Mouse (Mus musculus) adrenal gland, postnatal 25 days (tissue): ENCODE data around the gene Gprc5c. TPM values are rescaled to one million over a fixed set of nuclear protein-coding genes. Genes with fewer than 3 reads are reported as not detected.

Experiments
- DNase-seq: peaks from one replicate; pipeline ENCODE4 v3.0.0; 2021; ENCODE audit warnings: mixed read lengths
- total RNA-seq: library from RNA; stranded (reverse); gene quantifications from 2 replicates; pipeline ENCODE4 v1.2.3, GENCODE M21; 2021

The Gprc5c gene
- total RNA-seq, 1 experiment from 2014 or later: 13.9 TPM

GRCm38 (mm10) chr11:114833166-114833565 is 17.8 kb upstream of the Gprc5c start:
- no peak for DNase-seq

GRCm38 (mm10) chr11:114843818-114844463 is 7.0 kb upstream of the Gprc5c start:
- no peak for DNase-seq

- no peak for DNase-seq
Measured at GRCm38 (mm10) chr11:114844464-114845220, 6.3 kb upstream of the Gprc5c start.

GRCm38 (mm10) chr11:114846336-114846735 is 4.6 kb upstream of the Gprc5c start:
- no peak for DNase-seq

GRCm38 (mm10) chr11:114847008-114847407 is 3.9 kb upstream of the Gprc5c start:
- no peak for DNase-seq

- DNase-seq: no peak
Measured at GRCm38 (mm10) chr11:114849572-114849971, 1.4 kb upstream of the Gprc5c start.

GRCm38 (mm10) chr11:114850066-114850451 is 893 bp upstream of the Gprc5c start:
- DNase-seq: no peak

GRCm38 (mm10) chr11:114851269-114851607 is 286 bp downstream of the Gprc5c start:
- DNase-seq: peak; percentile 15

- peak; percentile 60 for DNase-seq
Measured at GRCm38 (mm10) chr11:114851608-114852310, 807 bp downstream of the Gprc5c start.

GRCm38 (mm10) chr11:114852311-114853173 is 1.6 kb downstream of the Gprc5c start:
- DNase-seq: no peak

- no peak for DNase-seq
Measured at GRCm38 (mm10) chr11:114853174-114853838, 2.4 kb downstream of the Gprc5c start.

- no peak for DNase-seq
Measured at GRCm38 (mm10) chr11:114854581-114854980, 3.6 kb downstream of the Gprc5c start.

- DNase-seq: no peak
Measured at GRCm38 (mm10) chr11:114856125-114856524, 5.2 kb downstream of the Gprc5c start.

- no peak for DNase-seq
Measured at GRCm38 (mm10) chr11:114858641-114859040, 7.7 kb downstream of the Gprc5c start.

GRCm38 (mm10) chr11:114861057-114861456 is 10.1 kb downstream of the Gprc5c start:
- no peak for DNase-seq

GRCm38 (mm10) chr11:114862687-114863086 is 11.7 kb downstream of the Gprc5c start:
- no peak for DNase-seq

GRCm38 (mm10) chr11:114863918-114864420 is 13.0 kb downstream of the Gprc5c start:
- DNase-seq: no peak

- no peak for DNase-seq
Measured at GRCm38 (mm10) chr11:114865999-114866398, 15.0 kb downstream of the Gprc5c start.

- DNase-seq: peak; percentile 41
Measured at GRCm38 (mm10) chr11:114866486-114867360, 15.8 kb downstream of the Gprc5c start.
